Mouse (Mus musculus): ENCODE measurements at regions not wholly inside any gene's neighbourhood (a gene's known extent, or its start where the extent isn't known, plus 50 kb on each side); places are given as distances from the start of the nearest gene placed in this dataset.

DNA sequence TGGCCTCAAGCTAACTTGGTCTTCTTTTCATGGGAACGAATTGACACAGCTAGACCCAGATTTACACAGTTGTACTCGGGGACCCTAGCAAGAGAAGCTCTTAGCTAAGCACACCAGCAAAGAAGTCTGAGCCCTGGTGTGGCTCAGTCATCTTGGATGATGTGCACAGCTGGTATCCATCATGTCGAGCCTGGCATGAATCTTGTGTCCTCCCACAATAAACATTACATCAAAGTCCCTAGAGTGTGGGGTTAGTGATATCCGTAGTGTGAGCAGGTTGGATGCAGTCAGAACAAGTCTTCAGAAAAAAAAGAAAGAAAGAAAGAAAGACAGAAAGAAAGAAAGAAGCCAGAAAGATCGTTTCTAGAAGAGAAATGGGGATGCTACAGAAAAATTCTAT is 52.1 kb upstream of the Hmcn1 start:
- Histone ChIP-seq H3K27ac (ENCODE audit: low read length) (no peak overlapping the region), H3K9ac (ENCODE audit: low read depth, low read length) (no peak overlapping the region), H3K4me3 (ENCODE audit: low read depth, low read length) (no peak overlapping the region), H3K9me3 (replicated peaks; ENCODE audit: control insufficient read depth, low read length) (no peaks in the 10 kb centered on the region), H3K27me3 (ENCODE audit: control insufficient read depth, insufficient read depth, low read depth, low read length) (no peaks in the 10 kb centered on the region), H3K36me3 (ENCODE audit: control insufficient read depth, insufficient read depth) (no peaks in the 10 kb centered on the region), H3K4me1 (ENCODE audit: control insufficient read depth, low read depth, low read length) (peaks cover 9% of the 10 kb centered on the region), H3K4me2 (ENCODE audit: low read depth, low read length) (no peak overlapping the region)
- 44% methylated on average over 5 of the region's 5 CpGs for WGBS (ENCODE audit: insufficient replicate concordance)
- ATAC-seq (ENCODE audit: low read depth), result no peak

- 45% methylated on average over 7 of the region's 7 CpGs for WGBS (ENCODE audit: insufficient replicate concordance)
- no peaks in the 10 kb centered on the region for H3K27me3 ChIP-seq (ENCODE audit: control insufficient read depth, insufficient read depth, low read depth, low read length)
- H3K4me2 ChIP-seq (ENCODE audit: low read depth, low read length), result no peak overlapping the region
- no peak overlapping the region for H3K9ac ChIP-seq (ENCODE audit: low read depth, low read length)
- H3K4me3 ChIP-seq (ENCODE audit: low read depth, low read length), result no peak overlapping the region
- H3K27ac ChIP-seq (ENCODE audit: low read length), result no peak overlapping the region
- no peaks in the 10 kb centered on the region for H3K36me3 ChIP-seq (ENCODE audit: control insufficient read depth, insufficient read depth)
- no peaks in the 10 kb centered on the region for H3K4me1 ChIP-seq (ENCODE audit: control insufficient read depth, low read depth, low read length)
- no peaks in the 10 kb centered on the region for H3K9me3 ChIP-seq (replicated peaks; ENCODE audit: control insufficient read depth, low read length)
- ATAC-seq (ENCODE audit: low read depth), result no peak
Measured at GRCm38 (mm10) chr1:151046626-151047025, 53.4 kb upstream of the Hmcn1 start.

DNA sequence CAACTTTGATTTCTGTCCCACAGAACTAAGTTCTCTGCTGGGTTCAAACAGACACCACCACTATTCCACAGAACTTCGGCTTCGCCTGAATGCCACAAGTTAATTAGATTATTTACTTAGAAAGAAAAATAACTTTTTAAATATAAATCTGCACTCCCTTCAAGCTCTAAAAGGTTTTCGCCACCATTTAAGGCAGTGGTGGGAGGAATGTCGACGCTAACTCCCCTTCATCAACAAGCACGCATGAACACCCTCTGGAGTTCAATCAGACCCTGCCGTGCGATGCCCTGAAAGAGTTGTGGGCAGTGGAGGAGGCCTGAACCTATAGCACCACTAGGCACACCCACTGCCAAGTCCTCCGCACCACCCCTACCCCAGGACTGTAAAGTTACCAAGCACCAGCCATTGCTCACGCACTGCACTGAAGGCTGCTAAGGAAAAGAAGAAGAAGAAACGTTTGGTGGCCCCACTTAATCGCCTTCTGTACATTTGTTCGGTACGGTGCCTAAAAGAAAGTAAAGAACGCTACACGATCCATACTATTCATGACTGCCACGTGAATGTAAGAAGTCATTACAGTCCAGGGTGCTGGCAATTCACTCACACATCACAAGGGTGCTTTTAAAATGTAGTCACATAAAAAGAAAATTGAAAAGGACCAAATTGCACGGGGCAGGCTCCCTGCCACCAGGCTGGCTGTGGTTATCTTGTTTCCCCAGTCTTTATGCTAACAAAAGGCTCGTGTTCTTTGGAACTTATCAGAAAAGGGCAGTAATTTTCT is 56.7 kb upstream of the Hmcn1 start:
- WGBS (ENCODE audit: insufficient replicate concordance), result 66% methylated on average over 19 of the region's 19 CpGs
- H3K4me2 ChIP-seq (ENCODE audit: low read depth, low read length), result no peak overlapping the region
- no peaks in the 10 kb centered on the region for H3K9me3 ChIP-seq (replicated peaks; ENCODE audit: control insufficient read depth, low read length)
- no peaks in the 10 kb centered on the region for H3K36me3 ChIP-seq (ENCODE audit: control insufficient read depth, insufficient read depth)
- no peak overlapping the region for H3K27ac ChIP-seq (ENCODE audit: low read length)
- ATAC-seq (ENCODE audit: low read depth), result no peak
- no peak overlapping the region for H3K9ac ChIP-seq (ENCODE audit: low read depth, low read length)
- no peak overlapping the region for H3K4me3 ChIP-seq (ENCODE audit: low read depth, low read length)
- no peaks in the 10 kb centered on the region for H3K4me1 ChIP-seq (ENCODE audit: control insufficient read depth, low read depth, low read length)
- H3K27me3 ChIP-seq (ENCODE audit: control insufficient read depth, insufficient read depth, low read depth, low read length), result no peaks in the 10 kb centered on the region

- Histone ChIP-seq H3K4me2 (ENCODE audit: low read depth, low read length) (no peak overlapping the region), H3K27ac (ENCODE audit: low read length) (no peak overlapping the region), H3K36me3 (ENCODE audit: control insufficient read depth, insufficient read depth) (no peaks in the 10 kb centered on the region), H3K4me3 (ENCODE audit: low read depth, low read length) (no peak overlapping the region), H3K27me3 (ENCODE audit: control insufficient read depth, insufficient read depth, low read depth, low read length) (no peaks in the 10 kb centered on the region), H3K4me1 (ENCODE audit: control insufficient read depth, low read depth, low read length) (no peaks in the 10 kb centered on the region), H3K9ac (ENCODE audit: low read depth, low read length) (no peak overlapping the region), H3K9me3 (replicated peaks; ENCODE audit: control insufficient read depth, low read length) (no peaks in the 10 kb centered on the region)
- 74% methylated on average over 3 of the region's 3 CpGs for WGBS (ENCODE audit: insufficient replicate concordance)
- no peak for ATAC-seq (ENCODE audit: low read depth)
Measured at GRCm38 (mm10) chr1:151050507-151050816, 57.2 kb upstream of the Hmcn1 start.

- Histone ChIP-seq H3K9ac (ENCODE audit: low read depth, low read length) (no peak overlapping the region), H3K36me3 (ENCODE audit: control insufficient read depth, insufficient read depth) (no peaks in the 10 kb centered on the region), H3K9me3 (replicated peaks; ENCODE audit: control insufficient read depth, low read length) (no peaks in the 10 kb centered on the region), H3K27ac (ENCODE audit: low read length) (no peak overlapping the region), H3K27me3 (ENCODE audit: control insufficient read depth, insufficient read depth, low read depth, low read length) (no peaks in the 10 kb centered on the region), H3K4me1 (ENCODE audit: control insufficient read depth, low read depth, low read length) (no peaks in the 10 kb centered on the region), H3K4me2 (ENCODE audit: low read depth, low read length) (no peak overlapping the region), H3K4me3 (ENCODE audit: low read depth, low read length) (no peak overlapping the region)
- 56% methylated on average over 5 of the region's 5 CpGs for WGBS (ENCODE audit: insufficient replicate concordance)
- no peak for ATAC-seq (ENCODE audit: low read depth)
Measured at GRCm38 (mm10) chr1:151053268-151053667, 60.0 kb upstream of the Hmcn1 start.

- no peak overlapping the region for H3K4me3 ChIP-seq (ENCODE audit: low read depth, low read length)
- WGBS (ENCODE audit: insufficient replicate concordance), result 78% methylated on average over 6 of the region's 6 CpGs
- H3K27me3 ChIP-seq (ENCODE audit: control insufficient read depth, insufficient read depth, low read depth, low read length), result no peaks in the 10 kb centered on the region
Measured at GRCm38 (mm10) chr1:151055396-151055795, 62.2 kb upstream of the Hmcn1 start.

GRCm38 (mm10) chr1:151059546-151060136 is 66.4 kb upstream of the Hmcn1 start:
- H3K27ac ChIP-seq (ENCODE audit: low read length), result no peak overlapping the region
- no peak overlapping the region for H3K4me2 ChIP-seq (ENCODE audit: low read depth, low read length)
- ATAC-seq (ENCODE audit: low read depth), result no peak
- 61% methylated on average over 4 of the region's 4 CpGs for WGBS (ENCODE audit: insufficient replicate concordance)
- H3K36me3 ChIP-seq (ENCODE audit: control insufficient read depth, insufficient read depth), result no peaks in the 10 kb centered on the region
- H3K4me3 ChIP-seq (ENCODE audit: low read depth, low read length), result no peak overlapping the region
- H3K9ac ChIP-seq (ENCODE audit: low read depth, low read length), result no peak overlapping the region
- H3K4me1 ChIP-seq (ENCODE audit: control insufficient read depth, low read depth, low read length), result no peaks in the 10 kb centered on the region
- H3K27me3 ChIP-seq (ENCODE audit: control insufficient read depth, insufficient read depth, low read depth, low read length), result no peaks in the 10 kb centered on the region
- H3K9me3 ChIP-seq (replicated peaks; ENCODE audit: control insufficient read depth, low read length), result no peaks in the 10 kb centered on the region

More at GRCm38 (mm10) chr1:151055396-151055795, 62.2 kb upstream of the Hmcn1 start:
- Histone ChIP-seq H3K9ac (ENCODE audit: low read depth, low read length) (no peak overlapping the region), H3K9me3 (replicated peaks; ENCODE audit: control insufficient read depth, low read length) (no peaks in the 10 kb centered on the region), H3K4me1 (ENCODE audit: control insufficient read depth, low read depth, low read length) (no peaks in the 10 kb centered on the region), H3K27ac (ENCODE audit: low read length) (no peak overlapping the region), H3K36me3 (ENCODE audit: control insufficient read depth, insufficient read depth) (no peaks in the 10 kb centered on the region), H3K4me2 (ENCODE audit: low read depth, low read length) (no peak overlapping the region)
- no peak for ATAC-seq (ENCODE audit: low read depth)

GRCm38 (mm10) chr1:151065090-151065567 is 71.9 kb upstream of the Hmcn1 start:
- no peak for ATAC-seq (ENCODE audit: low read depth)
- Histone ChIP-seq H3K4me1 (ENCODE audit: control insufficient read depth, low read depth, low read length) (no peaks in the 10 kb centered on the region), H3K27ac (ENCODE audit: low read length) (no peak overlapping the region), H3K4me2 (ENCODE audit: low read depth, low read length) (no peak overlapping the region), H3K36me3 (ENCODE audit: control insufficient read depth, insufficient read depth) (no peaks in the 10 kb centered on the region), H3K4me3 (ENCODE audit: low read depth, low read length) (no peak overlapping the region), H3K27me3 (ENCODE audit: control insufficient read depth, insufficient read depth, low read depth, low read length) (no peaks in the 10 kb centered on the region; the same call in 1 of the 2 replicates), H3K9ac (ENCODE audit: low read depth, low read length) (no peak overlapping the region), H3K9me3 (replicated peaks; ENCODE audit: control insufficient read depth, low read length) (no peaks in the 10 kb centered on the region)
- 36% methylated on average over 9 of the region's 9 CpGs for WGBS (ENCODE audit: insufficient replicate concordance)

- 75% methylated on average over 15 of the region's 15 CpGs for WGBS (ENCODE audit: insufficient replicate concordance)
- no peak for ATAC-seq (ENCODE audit: low read depth)
- no peaks in the 10 kb centered on the region for H3K9me3 ChIP-seq (replicated peaks; ENCODE audit: control insufficient read depth, low read length)
- H3K9ac ChIP-seq (ENCODE audit: low read depth, low read length), result no peak overlapping the region
- H3K27ac ChIP-seq (ENCODE audit: low read length), result no peak overlapping the region
- no peaks in the 10 kb centered on the region; the same call in 1 of the 2 replicates for H3K27me3 ChIP-seq (ENCODE audit: control insufficient read depth, insufficient read depth, low read depth, low read length)
- H3K4me2 ChIP-seq (ENCODE audit: low read depth, low read length), result no peak overlapping the region
- no peak overlapping the region for H3K4me3 ChIP-seq (ENCODE audit: low read depth, low read length)
- no peaks in the 10 kb centered on the region for H3K4me1 ChIP-seq (ENCODE audit: control insufficient read depth, low read depth, low read length)
- no peaks in the 10 kb centered on the region for H3K36me3 ChIP-seq (ENCODE audit: control insufficient read depth, insufficient read depth)
Measured at GRCm38 (mm10) chr1:151066379-151067128, 73.3 kb upstream of the Hmcn1 start.

Measured in liver, embryonic 16.5 days (tissue).